Mouse (Mus musculus) bone marrow macrophage, adult 2 months (primary cell): ENCODE results near the gene Heg1. TPM values are rescaled to one million over a fixed set of nuclear protein-coding genes. Genes with fewer than 3 reads are reported as not detected.

Experiments
- H3K27ac ChIP-seq: 2 replicates; pipeline ENCODE4 v1.5.1; 2012; ENCODE audit warnings: low read depth, low read length; ENCODE audit not compliant: insufficient read depth
- H3K4me1 ChIP-seq: 2 replicates; pipeline ENCODE4 v1.6.1; 2012; ENCODE audit warnings: low read length; ENCODE audit not compliant: control insufficient read depth, insufficient read depth
- H3K4me3 ChIP-seq: 2 replicates; pipeline ENCODE4 v1.5.1; 2012; ENCODE audit warnings: mild to moderate bottlenecking, low read length, moderate library complexity; ENCODE audit not compliant: insufficient read depth
- CTCF ChIP-seq: IDR thresholded peaks from 2 replicates; pipeline ENCODE4 v1.5.1; 2012; ENCODE audit warnings: low read depth, mild to moderate bottlenecking, low read length, moderate library complexity
- POLR2A ChIP-seq: IDR thresholded peaks from 2 replicates; pipeline ENCODE4 v1.6.1; 2012; ENCODE audit warnings: mild to moderate bottlenecking, low read depth, low read length, borderline replicate concordance
- polyA plus RNA-seq: library from polyadenylated mRNA; stranded (reverse); fragments of >200 nt; gene quantifications from 2 replicates; pipeline ENCODE4 v1.2.4, GENCODE M21; 2012; ENCODE audit not compliant: missing spikeins, insufficient read depth, insufficient read length

The Heg1 gene
- polyA plus RNA-seq, 1 experiment: 0.35 TPM

DNA sequence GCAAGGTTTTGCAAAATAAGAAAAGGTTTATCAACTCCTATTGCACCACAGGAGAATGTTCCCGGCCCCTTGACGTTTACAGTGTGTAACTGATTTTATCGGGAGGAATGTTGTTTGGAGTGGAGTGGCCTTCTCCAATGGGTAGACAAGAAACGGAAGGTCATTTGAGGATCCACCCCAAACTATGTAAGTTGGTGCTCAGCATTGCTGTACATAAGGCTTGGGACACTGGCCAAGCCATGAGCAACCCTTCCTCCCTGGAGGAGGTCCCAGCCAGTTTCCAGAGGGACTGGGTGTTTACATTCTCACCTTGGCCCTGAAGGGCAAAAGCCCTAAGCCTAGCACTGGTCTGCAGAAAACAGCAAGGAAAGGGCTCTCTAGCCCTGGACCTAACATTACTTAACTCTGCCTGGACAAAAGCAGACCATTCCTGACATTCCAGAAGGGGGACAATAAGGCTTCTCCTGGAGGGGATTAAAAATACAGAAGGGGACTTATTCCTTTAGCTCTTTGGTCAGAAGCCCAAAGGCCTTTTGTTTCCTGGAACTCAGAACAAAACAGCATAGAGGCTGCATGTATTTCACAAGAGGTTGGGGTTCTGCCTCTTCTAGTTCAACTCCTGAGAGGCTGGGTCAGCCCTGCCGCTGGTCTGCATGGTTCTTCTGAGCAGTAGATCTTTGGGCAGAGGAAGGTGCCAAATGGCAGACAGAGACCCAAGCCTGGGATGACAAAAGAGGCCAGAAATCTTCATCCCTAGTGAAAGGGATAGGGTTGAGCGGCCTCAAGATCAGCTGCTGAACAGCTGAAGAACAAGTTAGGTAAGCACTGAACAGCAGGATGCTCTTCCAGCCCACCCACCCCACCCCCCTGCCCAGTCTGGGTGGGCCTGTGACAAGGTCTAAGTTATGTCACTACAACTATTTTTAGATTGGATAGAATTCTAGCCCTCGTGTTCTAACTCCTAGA, 7.5 kb upstream of the Heg1 start:
- Histone ChIP-seq H3K4me1 (no peaks in the 10 kb centered on the region), H3K4me3 (no peak overlapping the region), H3K27ac (no peak overlapping the region)
- no peak for TF ChIP-seq CTCF
- no peak for TF ChIP-seq POLR2A

DNA sequence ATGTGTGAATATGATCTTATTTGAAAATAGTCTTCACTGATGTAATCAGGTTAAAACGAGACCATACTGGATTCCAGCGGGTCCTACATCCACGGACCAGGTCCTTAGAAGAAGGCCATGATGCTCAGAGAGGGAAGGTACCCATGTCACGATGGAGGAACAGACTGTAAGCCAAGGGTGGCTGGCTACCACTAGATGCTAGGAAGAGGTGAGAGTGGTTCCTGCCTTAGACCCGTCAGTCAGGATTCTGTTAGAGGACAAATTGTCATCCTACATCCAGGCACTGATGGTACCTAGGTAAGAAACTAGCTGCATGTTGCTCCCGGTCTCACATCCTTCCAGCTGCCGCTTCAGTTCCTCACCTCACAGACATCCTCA, 6.9 kb upstream of the Heg1 start:
- H3K4me1 ChIP-seq: no peaks in the 10 kb centered on the region
- H3K27ac ChIP-seq: no peak overlapping the region
- TF ChIP-seq POLR2A: no peak
- H3K4me3 ChIP-seq: no peak overlapping the region

DNA sequence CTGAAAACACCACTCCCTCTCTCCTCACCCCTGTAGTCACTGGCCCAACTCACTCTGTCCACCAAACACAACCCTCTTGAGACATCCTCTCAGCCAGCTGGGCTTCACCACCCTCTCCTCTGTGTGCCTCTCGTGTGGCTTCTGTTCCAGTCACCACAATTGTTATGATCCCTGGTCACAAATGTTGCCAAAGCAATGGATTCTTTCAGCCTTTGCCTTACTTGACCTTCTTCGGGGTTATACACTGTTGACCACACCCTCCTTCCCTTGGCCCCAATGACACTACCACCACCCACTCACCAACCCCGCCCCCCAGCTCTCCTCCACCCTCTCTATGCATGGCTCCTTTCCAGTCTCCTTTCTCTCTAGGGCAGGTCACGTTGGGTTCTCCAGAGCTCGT, 6.3 kb upstream of the Heg1 start:
- H3K27ac ChIP-seq: no peak overlapping the region
- H3K4me1 ChIP-seq: no peaks in the 10 kb centered on the region
- TF ChIP-seq CTCF (no peak), POLR2A (no peak)
- H3K4me3 ChIP-seq: no peak overlapping the region

DNA sequence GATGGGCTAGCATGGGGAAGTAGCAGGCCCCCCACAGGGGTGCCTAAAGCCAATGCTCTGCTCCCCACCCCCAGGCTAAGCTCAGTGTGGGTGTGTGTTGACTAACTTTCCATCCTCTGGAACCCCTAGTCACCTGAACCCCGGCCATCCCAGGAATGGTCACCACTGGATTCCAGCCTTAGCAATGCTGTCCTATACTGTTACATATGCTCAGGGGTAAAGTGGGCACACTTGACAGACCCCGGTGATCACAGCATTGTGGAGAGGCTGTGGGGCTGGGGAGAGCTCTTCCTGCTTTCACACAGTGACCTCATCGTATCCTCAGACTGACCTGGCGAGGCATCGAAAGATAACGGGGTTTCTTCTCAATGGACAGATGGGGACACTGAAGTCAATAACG, 3.9 kb upstream of the Heg1 start:
- no peak for TF ChIP-seq POLR2A
- TF ChIP-seq CTCF: no peak
- no peak overlapping the region for H3K27ac ChIP-seq
- H3K4me3 ChIP-seq: no peak overlapping the region
- no peaks in the 10 kb centered on the region for H3K4me1 ChIP-seq

DNA sequence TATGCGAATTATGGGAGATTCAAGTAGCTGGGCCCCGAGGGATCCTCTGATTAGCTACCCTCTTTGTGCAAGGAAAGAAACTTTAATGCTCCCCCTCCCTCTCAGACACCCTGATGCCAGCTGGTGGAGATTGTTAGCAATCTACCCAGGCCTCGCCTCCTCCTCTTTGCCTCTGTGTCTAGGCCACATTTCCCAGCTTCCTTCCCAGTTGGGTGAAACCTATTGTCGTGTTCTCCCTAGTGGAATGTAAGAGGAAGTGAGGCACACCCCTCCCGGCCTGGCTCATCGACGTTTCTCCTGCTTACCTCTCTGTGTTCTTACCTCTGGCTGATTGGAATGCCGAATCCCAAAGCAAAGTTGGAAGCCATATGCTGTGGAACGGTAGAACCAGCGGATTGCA, 3.4 kb upstream of the Heg1 start:
- TF ChIP-seq CTCF (no peak), POLR2A (no peak)
- Histone ChIP-seq H3K27ac (no peak overlapping the region), H3K4me1 (no peaks in the 10 kb centered on the region)

DNA sequence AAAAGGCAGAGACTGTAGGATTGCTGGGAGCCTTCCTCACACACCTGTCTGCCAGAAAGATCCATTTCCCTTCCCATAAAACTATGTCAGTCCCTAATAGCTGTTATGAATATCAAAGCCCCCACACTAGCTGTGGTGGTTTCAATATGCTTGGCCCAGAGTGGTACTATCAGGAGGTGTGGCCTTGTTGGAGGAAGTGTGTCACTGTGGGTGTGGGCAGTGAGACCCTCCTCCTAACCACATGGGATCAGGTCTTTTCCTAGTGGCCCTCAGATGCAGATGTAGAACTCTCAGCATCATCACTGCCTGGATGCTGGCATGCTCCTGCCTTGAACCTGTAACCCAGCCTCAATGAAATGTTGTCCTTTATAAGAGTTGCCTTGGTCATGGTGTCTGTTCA, 2.5 kb upstream of the Heg1 start:
- Histone ChIP-seq H3K4me1 (no peaks in the 10 kb centered on the region), H3K27ac (no peak overlapping the region), H3K4me3 (no peak overlapping the region)
- TF ChIP-seq POLR2A (no peak), CTCF (no peak)

More for the DNA sequence above, 3.4 kb upstream of the Heg1 start:
- no peak overlapping the region for H3K4me3 ChIP-seq

DNA sequence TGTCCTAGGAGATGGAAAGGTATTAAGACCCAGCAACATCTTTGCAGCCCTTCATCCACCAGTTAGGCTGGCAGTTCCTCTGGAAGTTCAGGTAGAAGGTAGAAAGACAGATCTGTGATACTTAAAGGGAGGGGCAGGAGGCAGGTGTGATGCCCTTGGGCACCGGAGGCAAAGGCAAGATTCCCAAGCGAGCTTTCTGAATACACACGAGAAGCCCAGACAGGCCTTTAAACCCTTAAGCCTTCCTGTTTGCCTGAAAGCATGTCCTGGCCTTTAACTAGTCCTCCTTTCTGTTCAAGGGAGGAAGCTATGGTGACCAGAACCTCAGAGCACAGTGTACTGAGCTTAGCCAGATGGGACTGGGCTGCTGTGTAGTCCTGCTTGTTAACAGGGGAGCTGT, 1.5 kb upstream of the Heg1 start:
- no peak for TF ChIP-seq POLR2A
- TF ChIP-seq CTCF: no peak
- no peak overlapping the region for H3K4me3 ChIP-seq
- no peak overlapping the region for H3K27ac ChIP-seq
- H3K4me1 ChIP-seq: peaks cover 1% of the 10 kb centered on the region; the same call in 1 of the 2 replicates

DNA sequence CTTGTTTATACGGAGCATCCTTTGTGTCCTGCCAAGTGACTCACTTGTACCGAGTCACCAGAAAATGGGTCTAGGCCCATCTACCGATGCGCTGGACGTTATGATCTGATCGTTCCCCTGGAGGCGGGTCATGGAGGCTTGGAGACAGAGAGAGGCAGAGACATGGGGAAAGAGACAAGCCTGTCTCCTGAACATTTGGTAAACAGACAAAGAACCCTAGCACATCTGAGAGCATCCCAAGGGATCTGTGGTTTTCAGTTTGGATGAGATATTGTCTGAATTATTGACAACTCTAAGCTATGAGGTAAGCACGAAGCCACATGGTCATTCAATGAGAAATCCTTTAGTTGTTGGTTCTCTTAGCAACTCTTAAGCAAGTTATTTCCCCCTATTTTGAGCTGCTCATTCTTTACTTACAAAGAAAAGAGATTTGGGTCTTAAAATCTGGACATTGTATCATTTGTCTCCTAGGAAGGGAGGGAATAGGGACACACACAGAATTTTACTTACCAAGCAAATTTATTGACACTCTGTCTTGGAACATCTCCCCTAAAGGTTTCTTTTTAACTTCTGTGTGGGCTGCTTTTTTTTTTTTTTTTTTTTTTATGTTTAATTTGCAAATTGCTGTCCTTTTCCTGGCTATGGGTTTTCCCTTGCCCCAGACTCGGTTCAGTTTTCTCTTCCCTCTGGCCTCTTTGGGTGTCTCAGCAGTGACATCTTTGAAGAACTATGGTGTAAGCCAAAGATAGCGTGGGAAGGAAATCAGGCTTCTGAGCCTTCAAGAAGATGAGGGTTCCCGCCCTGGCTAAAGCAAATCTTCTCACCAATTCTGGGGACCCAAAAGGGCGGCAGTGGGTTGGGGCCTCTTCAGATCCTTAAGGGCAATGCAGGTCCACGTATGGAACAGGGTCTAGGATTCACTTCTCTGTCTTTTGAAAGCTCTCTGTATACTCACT, 686 bp upstream of the Heg1 start:
- H3K4me3 ChIP-seq: no peak overlapping the region

DNA sequence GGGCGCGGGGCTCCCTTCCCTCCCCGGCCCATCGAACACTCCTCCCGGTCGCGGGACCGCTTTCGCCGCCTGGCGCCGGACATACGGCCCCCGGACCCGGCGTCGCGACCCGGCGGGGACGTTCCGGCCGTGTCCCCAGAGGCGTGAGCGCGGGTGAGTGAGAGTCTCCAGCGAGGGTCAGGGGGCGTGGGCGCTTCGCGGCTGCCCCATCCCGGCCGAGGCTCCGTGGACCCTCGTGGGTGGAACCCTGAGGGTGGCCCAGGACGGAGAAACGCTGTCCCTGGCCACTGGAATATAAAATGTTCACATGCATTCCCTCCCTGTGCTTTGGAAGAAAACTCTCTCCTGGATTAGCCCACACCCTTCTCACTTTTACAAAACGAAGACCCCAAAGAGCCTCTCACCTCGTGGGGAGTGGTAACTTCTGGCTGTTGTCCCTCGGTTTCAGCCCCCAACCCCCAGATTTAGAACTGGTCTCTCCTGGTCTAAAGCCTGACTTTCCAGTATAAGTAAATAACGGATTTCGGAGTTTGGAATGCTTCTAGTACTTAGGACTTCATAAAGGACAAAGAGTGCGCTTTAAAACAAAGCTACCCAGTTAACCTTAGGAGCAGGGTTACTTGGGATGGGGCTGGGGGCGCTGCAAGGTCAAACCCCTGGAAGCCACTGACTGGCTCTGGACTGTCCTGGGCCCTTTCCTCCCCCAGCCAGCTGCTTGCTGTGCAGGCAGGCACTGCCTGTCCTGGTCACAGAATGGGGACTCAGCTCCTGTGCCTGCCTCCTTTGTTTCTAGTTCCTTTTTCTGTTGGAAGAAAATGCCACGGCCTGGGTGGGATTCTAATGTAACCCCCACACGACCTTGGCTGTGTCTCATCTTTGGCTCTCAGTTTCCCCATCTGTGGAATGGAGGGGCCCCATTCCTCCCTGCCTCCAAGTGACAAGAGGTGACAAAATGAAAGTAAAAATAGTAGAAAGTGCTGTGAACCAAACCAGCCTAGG, 832 bp downstream of the Heg1 start:
- Histone ChIP-seq H3K27ac (no peak overlapping the region), H3K4me1 (peaks cover 3% of the 10 kb centered on the region; the same call in 1 of the 2 replicates), H3K4me3 (peak overlapping the region; percentile 57)
- TF ChIP-seq CTCF (no peak), POLR2A (no peak)

More for the DNA sequence above, 686 bp upstream of the Heg1 start:
- no peak overlapping the region for H3K27ac ChIP-seq
- peaks cover 3% of the 10 kb centered on the region; the same call in 1 of the 2 replicates for H3K4me1 ChIP-seq
- TF ChIP-seq CTCF (no peak), POLR2A (no peak)
